Mouse (Mus musculus) megakaryocyte, embryonic 14.5 days (primary cell): ENCODE results near the gene Jarid2.

Experiments
- FLI1 ChIP-seq: IDR thresholded peaks from 2 replicates; pipeline ENCODE4 v1.6.1; 2012; ENCODE audit warnings: low read length, inconsistent platforms, mixed read lengths
- GATA1 ChIP-seq: IDR thresholded peaks from 3 replicates; pipeline ENCODE4 v1.6.1; 2012; ENCODE audit warnings: mixed read lengths, low read length, inconsistent platforms, borderline replicate concordance

DNA sequence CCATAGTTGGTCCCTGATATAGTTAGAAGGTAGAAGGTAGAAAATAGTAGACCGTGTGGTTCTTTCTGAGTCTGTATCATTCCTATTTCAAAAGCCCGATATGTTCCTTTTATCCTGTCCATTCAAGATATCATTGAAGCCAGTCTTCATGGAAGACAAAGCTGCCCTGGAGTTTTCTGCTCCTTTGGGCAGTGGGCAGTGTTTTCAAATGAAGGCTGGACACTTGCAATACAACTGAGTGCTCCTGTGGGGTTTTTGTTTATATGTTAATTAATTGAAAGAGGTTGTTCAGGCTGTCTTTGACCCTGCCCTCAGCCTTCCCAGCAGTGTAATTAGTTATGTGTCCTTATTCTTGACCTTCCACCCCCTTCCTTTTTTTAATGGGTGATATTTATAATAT is 122.2 kb downstream of the Jarid2 start:
- no peak for TF ChIP-seq FLI1
- TF ChIP-seq GATA1: no peak
